In genomic region chr9:37545166-37545610, GRCm38 (mm10) we compare ENCODE assay signal across 8 mouse cellular contexts. TPM values are rescaled to one million over a fixed set of nuclear protein-coding genes. Genes with fewer than 3 reads are reported as not detected.
DNase-seq lines count a peak whose midpoint lies in the region; ATAC-seq lines count a peak whose summit lies in the region.

No protein-coding gene starts in this region.

- H3K9me3 ChIP-seq in heart, embryonic 13.5 days: no peaks in the 10 kb centered on the region
- no peaks in the 10 kb centered on the region for H3K9me3 ChIP-seq in forebrain, embryonic 16.5 days (ENCODE audit: control insufficient read depth, low read length)
- H3K9me3 ChIP-seq in liver, embryonic 15.5 days (replicated peaks): no peaks in the 10 kb centered on the region

- DNase-seq in heart, postnatal 36 days: no peak
- peak; percentile 24 for DNase-seq in ES-CJ7 (ENCODE audit: low read depth, low spot score)
- no peak for DNase-seq in ovary, adult 18-20 months (ENCODE audit: low spot score)
- no peak for DNase-seq in B cell, adult 2 months

- peak overlapping the region; percentile 55 for H3K4me3 ChIP-seq in heart, embryonic 13.5 days
- H3K4me3 ChIP-seq in forebrain, embryonic 16.5 days (replicated peaks; ENCODE audit: low read length): peak overlapping the region; percentile 30
- H3K4me3 ChIP-seq in liver, embryonic 15.5 days (replicated peaks): peak overlapping the region; percentile 50

- 12% methylated on average over 17 of the region's 17 CpGs for WGBS in heart, embryonic 13.5 days
- 10% methylated on average over 17 of the region's 17 CpGs for WGBS in forebrain, embryonic 16.5 days
- WGBS in liver, embryonic 15.5 days (ENCODE audit: insufficient replicate concordance): 39% methylated on average over 17 of the region's 17 CpGs

- peak overlapping the region; percentile 69 for H3K9ac ChIP-seq in heart, embryonic 13.5 days
- H3K9ac ChIP-seq in forebrain, embryonic 16.5 days (replicated peaks; ENCODE audit: low read depth, low read length): peak overlapping the region; percentile 2
- no peak overlapping the region for H3K9ac ChIP-seq in liver, embryonic 15.5 days

- ATAC-seq in heart, embryonic 13.5 days (ENCODE audit: extremely low read depth, insufficient number of reproducible peaks, low FRiP score, low TSS enrichment): no peak
- ATAC-seq in forebrain, embryonic 16.5 days: peak; percentile 51
- ATAC-seq in liver, embryonic 15.5 days (ENCODE audit: insufficient read depth): no peak; the same call in 1 of the 2 replicates
- no peak for ATAC-seq in CD4-positive, CD25-positive, alpha-beta regulatory T cell, adult 4 months

- peaks cover 26% of the 10 kb centered on the region for H3K4me1 ChIP-seq in heart, embryonic 13.5 days
- peaks cover 10% of the 10 kb centered on the region for H3K4me1 ChIP-seq in forebrain, embryonic 16.5 days (replicated peaks; ENCODE audit: control insufficient read depth, insufficient read depth, low read length)
- peaks cover 19% of the 10 kb centered on the region for H3K4me1 ChIP-seq in liver, embryonic 15.5 days (replicated peaks)

- H3K27ac ChIP-seq in heart, embryonic 13.5 days (replicated peaks): no peak overlapping the region
- H3K27ac ChIP-seq in forebrain, embryonic 16.5 days (ENCODE audit: low read length): no peak overlapping the region
- no peak overlapping the region for H3K27ac ChIP-seq in liver, embryonic 15.5 days (replicated peaks)

- intact Hi-C loops in heart, postnatal 36 days (cut with DNase I): loop anchor here (1.0 to 2.0 kb wide), 2 partner anchors 68 to 82 kb away; partner anchors contain the start of gene Spa17

- no peaks in the 10 kb centered on the region; the same call in 1 of the 2 replicates for H3K36me3 ChIP-seq in heart, embryonic 13.5 days
- H3K36me3 ChIP-seq in forebrain, embryonic 16.5 days (ENCODE audit: control insufficient read depth, insufficient read depth): no peaks in the 10 kb centered on the region
- no peaks in the 10 kb centered on the region for H3K36me3 ChIP-seq in liver, embryonic 15.5 days (replicated peaks)

- H3K27me3 ChIP-seq in heart, embryonic 13.5 days (replicated peaks): peaks cover 55% of the 10 kb centered on the region
- peaks cover 18% of the 10 kb centered on the region for H3K27me3 ChIP-seq in forebrain, embryonic 16.5 days (replicated peaks; ENCODE audit: control insufficient read depth, insufficient read depth, low read length)
- H3K27me3 ChIP-seq in liver, embryonic 15.5 days: peaks cover 19% of the 10 kb centered on the region

- H3K4me2 ChIP-seq in heart, embryonic 13.5 days: peak overlapping the region; percentile 88
- H3K4me2 ChIP-seq in forebrain, embryonic 16.5 days (ENCODE audit: low read length): peak overlapping the region; percentile 48
- H3K4me2 ChIP-seq in liver, embryonic 15.5 days: peak overlapping the region; percentile 77

RNA-seq across cellular contexts. Expression of gene Vsig2, which starts 6.1 kb away (rescaled TPM):
- 1.4 and 1.6 TPM in 2 replicates for polyA plus RNA-seq in heart, embryonic 13.5 days (2015; fragmentation: Nextera tagmentation; extraction: Ambion mirVana)
- 1 to 10 TPM; 4.0 to 4.7 TPM for total RNA-seq in heart, postnatal 36 days (2021)
- 0.86 and 0.89 TPM in 2 replicates for polyA plus RNA-seq in forebrain, embryonic 16.5 days (2015; fragmentation: Nextera tagmentation; extraction: Ambion mirVana)
- 0.29 and 0.32 TPM in 2 replicates for polyA plus RNA-seq in liver, embryonic 15.5 days (2015; fragmentation: Nextera tagmentation; extraction: Ambion mirVana)
- polyA plus RNA-seq in CD4-positive, CD25-positive, alpha-beta regulatory T cell, adult 4 months (2017; shearing (Covaris generic)): not detected

RNA-seq across cellular contexts. Expression of gene Nrgn, which starts 7.5 kb away (rescaled TPM):
- 5.5 and 5.8 TPM in 2 replicates for polyA plus RNA-seq in heart, embryonic 13.5 days (2015; fragmentation: Nextera tagmentation; extraction: Ambion mirVana)
- total RNA-seq in heart, postnatal 36 days (2021): 1 to 10 TPM; 4.5 to 6.1 TPM
- 19.0 and 25.9 TPM in 2 replicates for polyA plus RNA-seq in forebrain, embryonic 16.5 days (2015; fragmentation: Nextera tagmentation; extraction: Ambion mirVana)
- 5.4 and 6.2 TPM in 2 replicates for polyA plus RNA-seq in liver, embryonic 15.5 days (2015; fragmentation: Nextera tagmentation; extraction: Ambion mirVana)
- polyA plus RNA-seq in CD4-positive, CD25-positive, alpha-beta regulatory T cell, adult 4 months (2017; shearing (Covaris generic)): under 1 TPM; 0.51 to 0.86 TPM

RNA-seq across cellular contexts. Expression of gene Siae, which starts 10.3 kb away (rescaled TPM):
- 9.6 and 10.1 TPM in 2 replicates for polyA plus RNA-seq in heart, embryonic 13.5 days (2015; fragmentation: Nextera tagmentation; extraction: Ambion mirVana)
- 1 to 10 TPM; 9.6 to 9.7 TPM for total RNA-seq in heart, postnatal 36 days (2021)
- polyA plus RNA-seq in forebrain, embryonic 16.5 days (2015; fragmentation: Nextera tagmentation; extraction: Ambion mirVana): 9.2 and 9.4 TPM in 2 replicates
- polyA plus RNA-seq in liver, embryonic 15.5 days (2015; fragmentation: Nextera tagmentation; extraction: Ambion mirVana): 5.6 and 6.4 TPM in 2 replicates
- polyA plus RNA-seq in CD4-positive, CD25-positive, alpha-beta regulatory T cell, adult 4 months (2017; shearing (Covaris generic)): 10 to 100 TPM; 17.2 to 17.7 TPM

RNA-seq across cellular contexts. Expression of gene Esam, which starts 17.3 kb away (rescaled TPM):
- polyA plus RNA-seq in heart, embryonic 13.5 days (2015; fragmentation: Nextera tagmentation; extraction: Ambion mirVana): 69.9 and 76.5 TPM in 2 replicates
- 10 to 100 TPM; 66.9 to 79.2 TPM for total RNA-seq in heart, postnatal 36 days (2021)
- 42.4 and 44.6 TPM in 2 replicates for polyA plus RNA-seq in forebrain, embryonic 16.5 days (2015; fragmentation: Nextera tagmentation; extraction: Ambion mirVana)
- 14.5 and 17.9 TPM in 2 replicates for polyA plus RNA-seq in liver, embryonic 15.5 days (2015; fragmentation: Nextera tagmentation; extraction: Ambion mirVana)
- not detected for polyA plus RNA-seq in CD4-positive, CD25-positive, alpha-beta regulatory T cell, adult 4 months (2017; shearing (Covaris generic))

RNA-seq across cellular contexts. Expression of gene Msantd2, which starts 56.1 kb away (rescaled TPM):
- 14.3 and 14.7 TPM in 2 replicates for polyA plus RNA-seq in heart, embryonic 13.5 days (2015; fragmentation: Nextera tagmentation; extraction: Ambion mirVana)
- 1 to 10 TPM; 6.7 to 6.9 TPM for total RNA-seq in heart, postnatal 36 days (2021)
- polyA plus RNA-seq in forebrain, embryonic 16.5 days (2015; fragmentation: Nextera tagmentation; extraction: Ambion mirVana): 34.0 and 34.8 TPM in 2 replicates
- 3.6 and 5.0 TPM in 2 replicates for polyA plus RNA-seq in liver, embryonic 15.5 days (2015; fragmentation: Nextera tagmentation; extraction: Ambion mirVana)
- polyA plus RNA-seq in CD4-positive, CD25-positive, alpha-beta regulatory T cell, adult 4 months (2017; shearing (Covaris generic)): 10 to 100 TPM in 1 of 2 experiments, 1 to 10 TPM in 1; 8.3 to 13.7 TPM
